Mouse (Mus musculus): ENCODE data around the gene Bhlha15. TPM values are rescaled to one million over a fixed set of nuclear protein-coding genes. Genes with fewer than 3 reads are reported as not detected.
A peak's percentile ranks its signal among the peaks of the same experiment; 100 is the strongest.

Gene Bhlha15
- total RNA-seq, 2 experiments from 2014 or later = 0.35 to 0.43 TPM

DNA sequence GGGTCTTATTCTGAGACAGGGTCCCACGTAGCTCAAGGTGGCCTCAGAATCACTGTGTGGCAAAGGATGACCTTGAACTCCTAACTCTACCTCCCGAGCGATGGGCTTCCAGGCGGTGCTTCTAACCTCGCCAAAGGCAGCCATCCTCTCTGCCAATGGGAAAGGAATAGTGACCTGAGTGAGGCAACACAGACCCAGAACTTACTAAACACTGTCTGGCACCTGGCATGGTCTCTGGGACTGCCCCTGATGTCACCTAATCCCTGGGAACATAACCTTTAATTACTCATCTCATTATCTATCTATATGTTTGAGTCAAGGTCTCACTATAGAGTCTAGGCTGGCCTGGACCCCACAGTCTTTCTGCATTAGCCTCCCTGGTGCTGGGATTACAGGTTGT lies 29.9 kb downstream of the Bhlha15 start:
- TF ChIP-seq CTCF (IDR thresholded peaks at IDR 0.05) = no peak
- no peak overlapping the region for H3K4me3 ChIP-seq
- no peak for DNase-seq (ENCODE audit: extremely low spot score in 1 of 2, low spot score in 2 of 2)
- intact Hi-C loops (cut with DNase I) = loop anchor here (5.0 kb wide), 1 partner anchor 37 kb away; no protein-coding TSS in a partner anchor
- no peak overlapping the region for H3K27ac ChIP-seq

DNA sequence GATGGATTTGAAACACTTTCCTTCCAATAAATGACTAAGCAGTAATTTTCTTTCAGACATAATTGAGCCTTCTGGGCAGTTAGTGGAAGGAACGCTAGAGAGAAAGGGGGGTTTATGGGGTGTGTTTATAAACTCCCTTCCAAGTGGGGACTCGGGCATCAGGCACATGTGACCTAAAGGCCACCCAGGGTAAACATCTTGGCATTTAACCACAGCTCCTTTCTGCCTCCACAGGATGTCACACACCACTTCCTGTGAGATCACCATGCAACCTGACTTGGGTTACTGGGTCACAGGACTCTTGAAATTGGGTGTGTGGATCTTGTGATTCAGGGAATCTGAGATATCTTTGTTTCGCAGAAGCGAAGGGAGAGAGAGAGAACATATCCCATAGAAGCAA lies 31.2 kb downstream of the Bhlha15 start:
- TF ChIP-seq CTCF (IDR thresholded peaks at IDR 0.05) = no peak
- H3K27ac ChIP-seq = no peak overlapping the region
- intact Hi-C loops (cut with DNase I) = loop anchor here (5.0 kb wide), 1 partner anchor 36 kb away; no protein-coding TSS in a partner anchor

DNA sequence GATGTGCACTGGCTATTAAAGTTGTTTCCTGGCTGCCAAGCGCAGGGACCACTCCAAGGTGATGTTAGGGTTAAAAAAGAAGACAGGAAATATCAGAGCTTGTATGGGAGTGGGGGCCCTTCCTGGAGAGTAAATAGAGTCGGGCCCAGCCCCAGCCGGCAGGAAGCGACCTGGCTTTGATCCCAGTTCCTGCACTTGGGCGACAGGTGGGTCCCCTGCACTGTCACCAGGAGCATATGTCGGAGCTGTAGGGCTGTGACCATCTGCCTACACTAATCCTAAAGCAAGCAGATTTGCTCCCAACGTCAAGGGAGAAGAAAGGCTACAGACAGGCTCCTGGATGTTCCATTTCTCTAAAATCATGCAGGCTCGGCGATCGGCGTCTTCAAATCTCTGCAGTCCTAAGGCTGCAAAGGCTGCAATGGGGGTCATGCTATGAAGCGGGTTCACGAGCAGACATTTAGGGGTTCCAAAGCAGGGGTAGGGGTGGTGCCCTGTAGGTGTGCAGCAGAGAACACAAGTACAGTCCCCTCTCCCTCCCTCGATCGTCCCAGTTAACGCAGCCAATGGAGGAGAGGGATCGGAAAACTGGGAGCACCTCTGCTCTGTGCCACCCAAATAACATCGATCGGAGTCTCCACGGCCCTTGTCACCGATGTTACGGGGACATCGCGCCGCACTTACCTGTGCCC lies 32.9 kb downstream of the Bhlha15 start:
- DNase-seq (ENCODE audit: extremely low spot score in 1 of 2, low spot score in 2 of 2) = no peak
- peak overlapping the region; percentile 95 for H3K27ac ChIP-seq
- no peak for TF ChIP-seq CTCF (IDR thresholded peaks at IDR 0.05)
- peak overlapping the region; percentile 85 for H3K4me3 ChIP-seq
- intact Hi-C loops (cut with DNase I) = loop anchor here (5.0 kb wide), 1 partner anchor 34 kb away; no protein-coding TSS in a partner anchor

More for the DNA sequence above, 31.2 kb downstream of the Bhlha15 start:
- DNase-seq (ENCODE audit: extremely low spot score in 1 of 2, low spot score in 2 of 2) = no peak
- no peak overlapping the region for H3K4me3 ChIP-seq

DNA sequence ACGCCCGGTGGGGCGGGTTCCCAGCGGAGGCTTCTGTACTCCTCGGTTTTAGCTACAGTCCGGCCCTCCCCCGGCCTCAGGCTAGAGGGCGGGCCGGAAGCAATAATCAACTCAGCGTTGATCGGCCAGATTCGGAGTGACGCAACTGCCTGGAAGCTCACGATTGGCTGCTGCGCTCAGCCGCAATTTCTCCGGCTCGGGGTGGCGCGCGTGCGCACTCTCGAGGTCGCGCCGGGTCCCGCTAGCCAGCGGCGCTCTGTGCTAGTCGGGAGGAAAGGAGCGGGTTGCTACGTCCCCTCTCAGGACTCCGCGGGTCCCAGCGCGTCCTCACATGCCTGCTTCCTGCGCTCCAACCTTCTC lies 33.4 kb downstream of the Bhlha15 start, which contains the start of gene Tecpr1:
Gene Tecpr1 (minus strand): TSS at position 113 of the 360 bp plus-strand sequence.
- Histone ChIP-seq H3K27ac (peak within 1 kb of the TSS; percentile 95), H3K4me3 (peak within 1 kb of the TSS; percentile 85)
- intact Hi-C loops (cut with DNase I) = loop anchor here (5.0 kb wide), 1 partner anchor 34 kb away; no protein-coding TSS in a partner anchor
- no peak; the same call in 1 of the 2 replicates for TF ChIP-seq CTCF (IDR thresholded peaks at IDR 0.05)
- peak; percentile 94 to 96 for DNase-seq (ENCODE audit: extremely low spot score in 1 of 2, low spot score in 2 of 2)

DNA sequence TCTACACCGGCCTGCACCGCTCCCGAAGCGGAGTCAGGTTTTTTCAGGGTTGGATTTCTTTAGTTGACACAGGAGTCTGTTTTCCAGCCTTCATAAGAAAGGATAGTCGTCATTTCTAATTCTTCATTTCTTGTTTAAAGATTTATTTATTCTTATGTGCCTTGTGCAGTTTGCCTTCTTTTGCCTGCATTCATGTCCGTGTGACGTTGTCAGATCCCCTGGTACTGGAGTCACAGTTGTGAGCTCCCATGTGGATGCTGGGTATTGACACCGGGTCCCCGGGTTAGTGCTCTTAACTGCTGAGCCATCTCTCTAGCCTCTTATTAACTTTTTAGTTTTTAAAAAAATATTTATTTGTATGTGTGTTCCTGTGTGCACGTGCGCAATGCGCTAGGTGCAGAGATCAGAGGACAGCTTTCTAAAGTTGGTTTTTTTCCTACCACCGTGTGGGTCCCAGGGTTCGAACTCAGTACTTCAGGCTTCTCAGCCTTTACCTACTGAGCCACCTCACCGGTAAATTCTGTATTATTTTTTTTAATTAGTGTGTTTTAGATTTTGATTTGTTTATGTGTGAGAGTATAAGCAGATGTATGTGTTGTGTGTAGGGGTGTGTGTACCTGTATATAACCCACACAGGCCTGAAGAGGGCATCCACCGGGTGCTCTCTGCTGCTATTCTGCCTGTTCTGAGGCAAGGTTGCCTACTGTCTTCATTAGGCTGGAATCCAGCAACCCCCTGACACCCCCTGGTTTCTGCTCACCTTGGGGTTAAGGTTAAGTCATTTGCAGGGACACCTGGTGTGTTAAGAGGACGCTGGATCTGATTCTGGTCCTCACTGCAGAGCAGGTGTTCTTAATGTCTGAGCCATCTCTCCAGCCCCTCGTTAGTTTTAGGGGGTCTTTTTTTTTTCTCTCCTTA lies 34.1 kb downstream of the Bhlha15 start:
- no peak for TF ChIP-seq CTCF (IDR thresholded peaks at IDR 0.05)
- DNase-seq (ENCODE audit: extremely low spot score in 1 of 2, low spot score in 2 of 2) = no peak
- peak overlapping the region; percentile 85 for H3K4me3 ChIP-seq
- intact Hi-C loops (cut with DNase I) = loop anchor here (5.0 kb wide), 1 partner anchor 33 kb away; no protein-coding TSS in a partner anchor
- H3K27ac ChIP-seq = peak overlapping the region; percentile 95

DNA sequence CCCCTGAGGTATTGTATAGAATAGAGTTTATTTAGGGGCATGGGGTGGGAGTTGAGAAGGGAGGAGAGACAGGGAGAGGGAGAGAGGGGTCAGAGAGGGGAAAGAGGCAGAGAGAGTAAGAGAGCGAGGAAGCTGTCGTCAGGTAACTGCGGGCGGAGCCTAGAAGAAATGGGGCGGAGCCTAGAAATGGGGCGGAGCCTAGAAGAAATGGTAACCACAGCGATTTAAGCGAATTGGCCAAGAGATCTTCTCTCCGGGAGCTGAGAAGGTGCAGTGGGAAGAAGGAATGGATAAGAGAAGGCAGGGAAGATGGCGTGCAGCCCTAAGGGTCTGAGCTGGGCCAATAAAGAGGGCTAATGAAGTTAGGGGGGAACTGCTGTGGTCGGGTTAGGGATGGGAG lies 36.1 kb downstream of the Bhlha15 start:
- intact Hi-C loops (cut with DNase I) = no loop called here
- no peak overlapping the region for H3K27ac ChIP-seq
- TF ChIP-seq CTCF (IDR thresholded peaks at IDR 0.05) = no peak
- H3K4me3 ChIP-seq = no peak overlapping the region
- no peak for DNase-seq (ENCODE audit: extremely low spot score in 1 of 2, low spot score in 2 of 2)

DNA sequence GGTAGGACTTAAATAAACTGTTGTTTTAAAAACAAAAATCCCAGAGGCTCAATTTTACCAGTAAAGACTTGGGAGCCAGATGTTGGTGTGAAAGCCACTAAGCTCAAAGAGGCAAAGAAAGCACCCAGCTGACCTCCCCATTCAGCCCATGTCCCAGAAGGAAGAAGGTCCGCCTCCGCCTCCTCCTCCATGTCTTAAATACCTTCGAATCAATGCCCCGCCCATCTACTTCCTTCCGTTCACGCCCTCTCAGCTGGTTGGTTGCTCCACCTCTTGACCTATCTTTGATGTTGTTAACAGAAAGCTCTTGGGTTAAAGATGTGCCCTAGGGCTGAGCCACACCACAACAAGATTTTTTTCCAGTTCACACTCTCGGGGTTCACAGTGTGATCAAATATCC lies 40.1 kb downstream of the Bhlha15 start:
- intact Hi-C loops (cut with DNase I) = loop anchor here (5.0 kb wide), 1 partner anchor 502 kb away; no protein-coding TSS in a partner anchor
- no peak for DNase-seq (ENCODE audit: extremely low spot score in 1 of 2, low spot score in 2 of 2)
- TF ChIP-seq CTCF (IDR thresholded peaks at IDR 0.05) = no peak
- Histone ChIP-seq H3K27ac (no peak overlapping the region), H3K4me3 (no peak overlapping the region)

DNA sequence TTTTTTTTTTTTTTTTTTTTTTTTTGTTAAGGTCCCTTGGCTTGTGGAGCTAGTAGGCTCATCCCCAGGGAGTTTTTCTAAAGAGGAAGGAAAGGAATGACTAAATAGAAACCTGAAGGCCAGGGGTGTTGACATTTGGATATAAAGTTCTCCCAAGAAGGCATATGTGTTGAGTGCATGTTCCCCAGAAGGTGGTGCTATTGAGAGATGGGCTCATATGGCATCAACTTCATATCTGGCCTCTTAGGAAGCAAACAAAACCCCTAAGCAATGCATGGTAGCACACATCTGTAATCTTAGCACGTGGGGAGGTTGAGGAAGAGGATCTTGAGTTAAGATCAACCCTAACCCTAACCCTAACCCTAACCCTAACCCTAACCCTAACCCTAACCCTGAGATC lies 41.3 kb downstream of the Bhlha15 start:
- no peak overlapping the region for H3K27ac ChIP-seq
- DNase-seq (ENCODE audit: extremely low spot score in 1 of 2, low spot score in 2 of 2) = no peak
- intact Hi-C loops (cut with DNase I) = loop anchor here (5.0 kb wide), 1 partner anchor 501 kb away; no protein-coding TSS in a partner anchor
- peak; percentile 39 for TF ChIP-seq CTCF (IDR thresholded peaks at IDR 0.05)
- no peak overlapping the region for H3K4me3 ChIP-seq

DNA sequence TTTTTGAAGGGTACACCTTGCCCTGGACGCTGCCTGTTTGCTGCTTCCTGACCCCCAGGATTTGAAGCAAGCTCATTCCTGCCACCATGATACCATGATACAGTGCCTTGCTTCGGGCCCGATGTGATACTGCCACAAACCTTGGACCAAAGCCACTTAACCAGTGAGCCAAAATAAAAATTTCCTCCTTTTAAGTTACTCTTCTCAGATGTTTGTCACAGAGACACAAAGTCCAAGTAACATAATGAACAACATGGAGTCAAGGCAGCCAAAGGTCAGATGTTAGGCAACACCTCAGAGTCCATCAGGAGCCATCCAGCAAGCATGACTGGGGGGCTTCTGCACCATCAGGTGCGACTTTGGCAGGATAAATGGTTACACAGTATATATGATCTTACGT lies 42.4 kb downstream of the Bhlha15 start:
- TF ChIP-seq CTCF (IDR thresholded peaks at IDR 0.05) = no peak; the same call in 1 of the 2 replicates
- Histone ChIP-seq H3K27ac (no peak overlapping the region), H3K4me3 (no peak overlapping the region)
- DNase-seq (ENCODE audit: extremely low spot score in 1 of 2, low spot score in 2 of 2) = no peak
- intact Hi-C loops (cut with DNase I) = loop anchor here (5.0 kb wide), 1 partner anchor 500 kb away; no protein-coding TSS in a partner anchor

DNA sequence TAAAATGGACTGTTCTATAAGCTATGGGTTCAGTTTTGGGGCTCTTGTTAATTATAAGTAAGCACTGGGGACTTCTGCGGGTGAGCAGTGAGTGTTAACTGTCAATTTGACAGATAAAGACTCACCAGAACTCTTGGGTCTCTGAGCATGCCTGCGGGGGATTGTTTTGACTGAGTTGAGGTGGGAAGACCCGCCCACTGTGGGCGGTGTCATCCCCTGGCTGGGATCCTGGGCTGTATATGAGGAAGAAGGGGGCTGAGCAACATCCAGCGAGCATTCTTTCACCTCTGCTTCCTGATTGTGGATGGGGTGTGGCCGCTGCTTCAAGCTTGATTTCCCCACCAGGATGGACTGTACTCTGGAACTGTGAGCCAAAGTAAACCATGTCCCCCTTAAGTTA lies 44.1 kb downstream of the Bhlha15 start:
- intact Hi-C loops (cut with DNase I) = loop anchor here (5.0 kb wide), 1 partner anchor 498 kb away; no protein-coding TSS in a partner anchor
- no peak for DNase-seq (ENCODE audit: extremely low spot score in 1 of 2, low spot score in 2 of 2)

GRCm38 (mm10) chr5:144234714-144235113 lies 44.6 kb downstream of the Bhlha15 start:
- H3K27ac ChIP-seq = no peak overlapping the region
- DNase-seq (ENCODE audit: extremely low spot score in 1 of 2, low spot score in 2 of 2) = no peak

More for the DNA sequence above, 44.1 kb downstream of the Bhlha15 start:
- no peak overlapping the region for H3K27ac ChIP-seq
- no peak overlapping the region for H3K4me3 ChIP-seq
- TF ChIP-seq CTCF (IDR thresholded peaks at IDR 0.05) = no peak

More at GRCm38 (mm10) chr5:144234714-144235113, 44.6 kb downstream of the Bhlha15 start:
- no peak for TF ChIP-seq CTCF (IDR thresholded peaks at IDR 0.05)
- intact Hi-C loops (cut with DNase I) = loop anchor here (5.0 kb wide), 1 partner anchor 498 kb away; no protein-coding TSS in a partner anchor
- H3K4me3 ChIP-seq = no peak overlapping the region

All from left cerebral cortex, adult 2 months (tissue).